Mouse (Mus musculus): ENCODE measurements around the gene Nmur1.

The Nmur1 gene

DNA sequence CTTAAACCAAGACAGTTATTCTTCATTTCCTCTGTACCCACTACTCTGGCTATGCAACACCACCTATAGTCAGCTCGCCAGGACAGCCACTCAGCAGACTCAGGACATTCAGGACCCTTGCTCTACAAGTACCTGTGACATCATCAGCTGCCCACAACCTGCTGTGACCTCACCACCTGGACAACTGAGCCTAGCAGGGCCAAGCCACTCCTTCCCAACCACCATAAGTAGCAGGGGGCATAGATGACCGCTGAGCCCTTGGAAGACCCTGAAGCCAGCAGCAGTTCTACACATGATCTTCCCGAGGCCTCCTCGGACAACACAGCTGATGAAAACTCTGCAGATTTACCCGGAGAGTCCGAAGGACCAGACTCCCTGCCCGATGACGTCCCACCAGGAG lies at the start of gene Nmur1, which contains the start of gene Tex44:
Nmur1 (minus strand) TSS at position 101 of the 400 bp plus-strand sequence.
Tex44 (plus strand) TSS at position 202 of the 400 bp plus-strand sequence.
- no peak for DNase-seq (ENCODE audit: low read depth, low spot score)

DNA sequence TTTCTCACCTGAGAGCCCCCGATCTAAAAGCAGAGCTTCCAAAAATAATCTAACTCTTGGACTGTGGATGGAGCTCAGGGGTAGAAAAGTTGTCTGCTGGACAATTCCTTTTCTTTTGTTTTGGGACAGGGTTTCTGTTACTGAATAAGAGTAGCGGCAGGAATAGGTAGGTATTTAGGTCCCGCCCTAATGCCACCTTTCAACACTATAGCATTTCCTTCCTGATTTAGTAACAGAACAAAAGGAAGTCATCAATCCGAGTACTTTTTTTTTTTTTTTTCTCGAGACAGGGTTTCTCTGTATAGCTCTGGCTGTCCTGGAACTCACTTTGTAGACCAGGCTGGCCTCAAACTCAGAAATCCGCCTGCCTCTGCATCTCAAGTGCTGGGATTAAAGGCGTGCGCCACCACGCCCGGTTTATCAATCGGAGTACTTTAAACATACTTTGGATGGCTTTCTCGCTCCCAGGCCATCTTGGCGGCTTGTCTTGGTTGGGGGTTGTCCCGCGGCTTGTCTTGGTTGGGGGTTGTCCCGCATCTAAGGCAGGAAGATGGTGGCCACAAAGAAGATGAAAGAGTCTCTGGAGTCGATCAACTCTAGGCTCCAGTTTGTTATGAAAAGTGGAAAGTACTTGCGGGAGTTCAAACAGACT lies 47.2 kb upstream of the Nmur1 start:
- peak; percentile 60 for DNase-seq (ENCODE audit: low read depth, low spot score)

DNA sequence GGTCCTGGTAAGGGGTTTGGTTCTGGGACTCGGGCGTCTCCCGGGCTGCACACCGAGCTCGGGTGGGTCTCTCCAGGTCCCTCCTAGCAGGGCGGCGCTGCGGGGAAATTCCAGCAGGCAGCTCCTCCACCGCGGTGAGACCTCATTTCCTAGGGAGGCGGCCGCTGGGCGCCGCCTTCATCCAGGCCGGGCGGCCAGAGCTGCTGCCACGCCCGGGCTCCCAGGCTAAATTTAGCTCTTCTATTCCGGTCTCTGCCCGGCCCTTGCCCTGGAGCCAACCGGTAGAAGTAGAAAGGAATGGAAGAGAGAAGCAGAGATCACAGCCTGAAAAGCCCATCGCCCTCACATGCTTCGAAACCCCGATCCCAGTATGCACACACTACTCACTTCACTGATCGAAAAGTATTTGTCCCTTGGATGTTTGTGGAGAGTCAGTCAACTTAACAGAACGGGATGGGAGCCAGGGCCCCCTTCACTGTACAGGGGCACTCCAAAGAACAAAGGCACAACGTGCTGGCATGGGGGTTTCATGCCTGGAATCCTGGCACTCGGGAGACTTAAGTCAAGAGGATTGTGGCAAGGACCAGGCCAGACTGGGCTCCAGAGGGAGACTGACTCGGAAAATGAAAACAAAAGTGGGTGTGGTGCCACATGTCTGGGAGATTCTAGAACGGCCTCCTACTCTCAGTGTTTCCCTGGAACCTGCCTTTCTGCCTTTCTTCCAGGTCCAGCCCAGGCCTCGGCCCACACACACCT lies 46.3 kb upstream of the Nmur1 start:
- peak; percentile 92 for DNase-seq (ENCODE audit: low read depth, low spot score)

DNA sequence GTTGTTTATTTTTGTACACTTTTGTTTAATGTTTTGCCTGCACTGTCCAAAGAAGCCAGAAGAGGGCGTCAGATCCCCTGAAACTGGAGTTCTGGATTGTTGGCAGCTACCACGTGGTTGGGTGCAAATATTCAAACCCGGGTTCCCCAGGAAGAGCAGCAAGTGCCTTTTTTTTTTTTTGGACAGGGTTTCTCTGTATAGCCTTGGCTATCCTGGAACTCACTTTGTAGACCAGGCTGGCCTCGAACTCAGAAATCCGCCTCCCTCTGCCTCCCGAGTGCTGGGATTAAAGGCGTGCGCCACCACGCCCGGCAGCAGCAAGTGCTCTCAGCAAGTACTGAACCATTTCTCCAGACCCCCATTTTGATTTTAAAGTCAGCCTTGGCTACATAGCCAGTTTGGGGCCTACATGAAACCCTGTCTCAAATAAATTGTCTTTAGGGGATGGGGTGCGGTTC lies 45.5 kb upstream of the Nmur1 start:
- DNase-seq (ENCODE audit: low read depth, low spot score), result peak; percentile 84

DNA sequence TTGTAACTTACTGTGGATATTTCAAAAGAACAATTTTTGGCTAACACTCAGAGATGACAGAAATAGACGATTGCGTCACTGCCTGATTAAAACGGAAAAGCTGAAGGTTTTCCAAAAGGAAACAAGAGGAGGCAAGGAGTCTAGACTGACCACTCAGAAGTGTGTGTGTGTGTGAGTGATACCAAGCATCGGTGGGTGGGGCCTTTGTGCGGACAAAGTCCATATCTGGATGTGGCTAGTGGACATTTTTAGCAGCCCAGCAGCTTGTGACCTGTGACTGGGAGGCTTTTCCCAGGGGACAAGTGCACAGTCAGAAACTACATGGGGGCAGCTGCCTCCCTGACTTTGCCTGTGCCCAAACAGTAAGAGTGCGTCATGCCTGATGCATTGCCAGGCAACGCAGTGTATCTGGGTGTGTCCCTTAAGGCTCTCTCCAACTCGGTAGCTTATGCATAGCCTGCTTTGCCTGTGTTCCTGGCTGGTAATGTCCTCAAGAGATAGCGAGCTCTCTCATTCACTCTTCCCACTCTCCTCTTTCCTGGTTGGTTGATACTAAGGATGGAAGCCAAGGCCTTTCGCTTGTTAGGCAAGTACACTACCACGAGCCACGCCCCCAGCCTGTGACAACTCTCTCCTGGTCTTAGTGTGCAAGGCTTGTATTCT lies 44.6 kb upstream of the Nmur1 start:
- DNase-seq (ENCODE audit: low read depth, low spot score), result peak; percentile 85

DNA sequence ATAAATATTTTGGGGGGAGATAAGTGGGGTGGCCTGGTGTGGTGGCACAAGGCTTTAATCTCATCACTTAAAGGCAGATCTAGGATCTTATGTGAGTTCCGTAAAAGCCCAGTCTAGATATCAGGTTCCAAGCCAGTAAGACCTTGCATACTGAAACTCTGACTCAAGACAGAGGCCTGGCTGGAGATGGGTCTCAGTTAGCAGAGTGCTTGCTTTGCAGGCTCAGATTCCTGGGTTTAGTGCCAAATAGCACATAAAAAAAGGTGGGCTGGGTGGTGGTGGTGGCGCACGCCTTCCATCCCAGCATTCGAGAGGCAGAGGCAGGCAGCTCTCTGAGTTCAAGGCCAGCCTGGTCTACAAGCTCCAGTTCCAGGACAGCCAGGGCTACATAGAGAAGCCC lies 43.8 kb upstream of the Nmur1 start:
- DNase-seq (ENCODE audit: low read depth, low spot score), result no peak

DNA sequence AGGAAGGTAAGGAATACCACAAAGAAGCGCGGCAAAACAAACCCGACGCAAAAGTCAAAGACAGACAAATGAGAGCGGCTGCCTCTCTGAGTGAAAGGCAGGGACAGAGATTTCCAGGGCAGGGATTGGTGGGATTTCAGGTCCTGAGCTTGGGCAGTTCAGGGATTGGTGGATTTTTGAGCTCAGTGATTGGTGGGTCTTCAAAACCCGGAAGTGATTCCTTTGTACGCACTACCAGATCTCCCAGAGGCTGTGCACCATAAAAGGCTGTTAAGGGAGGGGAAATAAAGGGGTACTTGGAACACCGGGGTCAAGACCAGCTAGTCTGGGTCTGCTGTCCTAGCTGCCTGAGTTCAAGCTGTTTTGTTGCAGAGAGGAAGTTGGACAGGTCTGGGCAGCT lies 41.4 kb upstream of the Nmur1 start:
- peak; percentile 96 for DNase-seq (ENCODE audit: low read depth, low spot score)

DNA sequence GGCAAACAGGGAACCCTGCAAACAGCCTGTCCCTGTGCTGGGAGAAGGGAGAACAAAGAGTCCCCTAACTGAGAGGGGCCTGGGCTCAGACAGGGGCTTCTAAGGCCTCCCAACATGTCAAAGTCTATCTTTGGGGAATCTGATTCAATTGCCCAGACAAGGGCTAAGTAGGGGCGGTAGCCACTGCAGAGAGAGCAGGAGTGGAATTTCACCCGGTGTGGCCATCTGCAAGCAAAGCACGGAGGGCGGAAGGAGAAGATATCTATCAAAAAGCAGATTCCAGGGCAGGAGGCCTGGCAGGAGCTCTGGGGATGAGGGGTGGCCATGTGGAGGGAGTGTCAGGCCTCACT lies 38.8 kb upstream of the Nmur1 start:
- no peak for DNase-seq (ENCODE audit: low read depth, low spot score)

DNA sequence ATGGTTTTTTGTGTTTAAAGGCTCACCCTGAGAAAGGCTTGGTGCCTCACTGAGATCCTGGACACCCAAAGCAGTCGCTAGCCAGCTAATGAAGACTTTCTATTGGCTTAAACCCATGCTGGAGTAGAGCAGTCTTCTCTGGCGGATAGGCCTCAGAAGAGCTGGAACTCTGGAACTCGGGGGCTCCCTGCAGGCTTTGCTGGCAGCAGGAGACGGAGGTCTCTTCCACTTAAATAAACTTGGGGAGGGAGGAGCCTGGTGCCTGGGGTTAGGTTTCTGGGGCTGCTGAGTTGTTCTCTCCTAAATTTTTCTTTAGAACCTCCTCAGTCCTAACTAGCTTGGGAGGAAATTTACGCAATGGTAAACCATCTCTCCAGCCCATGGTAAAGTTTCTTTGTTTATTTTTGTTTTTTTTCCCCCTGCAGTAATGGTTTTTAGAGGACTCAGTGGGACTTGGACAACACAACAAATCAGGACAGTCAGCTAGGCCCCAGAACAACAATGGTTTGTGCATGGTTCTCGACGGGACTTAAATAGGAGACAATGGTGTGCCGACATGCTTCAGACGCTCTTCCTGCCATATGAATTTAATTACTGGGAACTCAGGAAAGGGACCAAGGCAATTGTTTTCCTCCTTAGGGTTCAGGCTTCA lies 38.3 kb upstream of the Nmur1 start:
- no peak for DNase-seq (ENCODE audit: low read depth, low spot score)

DNA sequence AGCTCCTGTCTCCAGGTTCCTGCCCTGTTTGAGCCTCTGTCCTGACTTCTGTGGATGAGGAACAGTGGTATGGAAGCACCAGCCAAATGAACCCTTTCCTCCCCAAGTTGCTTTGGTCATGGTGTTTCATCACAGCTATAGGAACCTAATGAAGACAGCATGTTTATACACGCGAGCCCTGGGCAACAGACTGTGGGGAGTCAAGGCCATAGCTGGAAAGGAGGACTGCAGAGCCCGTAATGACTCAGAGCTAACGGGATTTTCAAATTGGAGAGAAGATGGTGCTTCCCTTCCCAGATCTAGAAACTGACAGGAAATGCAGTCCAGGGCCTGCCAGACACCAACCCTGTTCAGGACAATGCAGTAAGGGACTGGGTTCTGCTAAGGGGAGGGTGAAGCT lies 33.3 kb upstream of the Nmur1 start:
- no peak for DNase-seq (ENCODE audit: low read depth, low spot score)

DNA sequence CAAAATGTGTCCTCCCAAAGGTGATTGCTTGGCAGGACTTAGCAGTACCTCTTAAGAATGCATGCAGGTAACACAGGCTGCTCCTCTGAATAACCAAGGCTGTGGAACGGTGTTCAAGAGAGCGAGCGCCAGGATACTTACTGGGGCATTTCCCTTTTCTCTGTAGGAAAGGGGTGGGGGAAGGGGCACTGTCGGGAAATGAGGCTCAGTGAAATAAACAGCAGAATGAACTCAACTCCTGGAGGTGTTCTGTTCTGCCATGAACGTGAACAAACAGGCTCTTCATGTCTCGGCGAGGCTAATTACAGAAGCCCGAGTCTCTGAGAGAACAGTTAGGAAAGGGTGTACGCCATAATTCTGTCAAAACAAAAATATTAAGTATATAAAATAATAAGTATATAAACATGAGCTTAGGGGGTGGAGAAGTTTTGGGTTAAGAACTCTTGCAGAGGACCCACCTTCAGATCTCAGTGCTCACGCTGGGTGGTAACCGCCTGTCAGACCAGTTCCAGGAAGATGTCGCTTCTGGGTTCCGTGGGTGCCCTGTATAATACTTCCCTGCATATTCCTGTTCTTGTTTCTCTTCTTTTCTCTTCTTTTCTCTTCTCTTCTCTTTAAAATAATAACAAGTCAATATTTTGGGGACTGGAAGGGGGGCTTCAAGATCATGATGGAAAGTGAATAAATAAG lies 31.0 kb upstream of the Nmur1 start:
- no peak for DNase-seq (ENCODE audit: low read depth, low spot score)

DNA sequence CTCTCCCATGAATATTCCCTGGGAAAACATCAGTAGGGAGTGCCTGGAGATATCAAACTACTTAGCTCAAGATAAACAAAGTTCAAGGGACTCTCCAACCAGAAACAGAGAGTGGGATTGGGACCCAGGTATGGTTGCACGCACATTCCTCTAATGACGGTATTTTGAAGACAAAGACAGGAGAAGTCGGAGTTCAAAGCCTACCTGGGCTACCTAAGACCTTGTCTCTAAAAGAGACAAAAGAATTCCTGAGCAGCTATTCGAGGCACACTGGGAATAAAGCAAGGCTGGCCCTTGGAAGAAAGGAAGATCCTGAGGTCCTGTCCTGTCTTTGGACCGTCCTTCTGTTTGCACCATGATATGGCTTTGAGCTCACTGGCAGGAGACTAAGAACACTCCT lies 26.7 kb upstream of the Nmur1 start:
- DNase-seq (ENCODE audit: low read depth, low spot score), result peak; percentile 61

DNA sequence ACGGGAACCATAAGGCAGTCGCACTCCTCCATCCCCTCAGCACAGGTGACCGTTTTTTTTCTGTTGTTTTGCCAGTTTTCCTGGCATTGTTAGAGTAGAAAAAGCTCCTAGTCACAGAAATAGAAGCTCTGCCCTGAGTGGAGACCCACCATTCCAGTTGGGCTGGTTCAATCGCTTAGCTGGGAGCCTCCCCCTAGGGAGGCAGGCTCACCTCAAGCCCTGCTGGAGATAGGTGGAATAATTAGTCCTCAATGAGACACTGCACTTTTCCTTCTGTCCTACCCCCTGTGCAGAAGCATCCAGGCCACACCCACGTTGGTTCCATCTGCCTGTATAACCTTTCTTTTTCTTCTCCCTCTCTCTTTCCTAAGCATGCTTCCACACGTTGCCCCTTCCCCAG lies 23.9 kb upstream of the Nmur1 start:
- DNase-seq (ENCODE audit: low read depth, low spot score), result peak; percentile 81

DNA sequence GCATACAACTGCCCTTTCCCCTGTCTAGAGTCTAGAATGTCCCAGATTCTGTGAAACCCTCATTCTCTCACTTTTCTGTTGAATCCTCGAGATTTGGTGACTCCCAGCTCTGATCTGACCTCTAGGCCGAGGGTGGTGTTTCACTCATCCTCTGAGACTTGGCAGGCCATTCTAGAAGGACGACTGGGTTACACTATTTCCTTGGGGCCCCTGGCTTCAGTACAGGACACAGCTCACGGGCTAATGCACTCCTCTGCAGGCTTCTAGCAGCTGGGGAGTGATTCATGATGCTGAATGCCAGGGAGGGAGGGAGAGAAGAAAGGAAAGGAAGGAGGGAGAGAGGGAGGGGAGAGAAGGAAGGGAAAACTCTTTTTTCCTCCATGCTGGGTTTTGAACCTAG lies 22.2 kb upstream of the Nmur1 start:
- DNase-seq (ENCODE audit: low read depth, low spot score), result no peak

DNA sequence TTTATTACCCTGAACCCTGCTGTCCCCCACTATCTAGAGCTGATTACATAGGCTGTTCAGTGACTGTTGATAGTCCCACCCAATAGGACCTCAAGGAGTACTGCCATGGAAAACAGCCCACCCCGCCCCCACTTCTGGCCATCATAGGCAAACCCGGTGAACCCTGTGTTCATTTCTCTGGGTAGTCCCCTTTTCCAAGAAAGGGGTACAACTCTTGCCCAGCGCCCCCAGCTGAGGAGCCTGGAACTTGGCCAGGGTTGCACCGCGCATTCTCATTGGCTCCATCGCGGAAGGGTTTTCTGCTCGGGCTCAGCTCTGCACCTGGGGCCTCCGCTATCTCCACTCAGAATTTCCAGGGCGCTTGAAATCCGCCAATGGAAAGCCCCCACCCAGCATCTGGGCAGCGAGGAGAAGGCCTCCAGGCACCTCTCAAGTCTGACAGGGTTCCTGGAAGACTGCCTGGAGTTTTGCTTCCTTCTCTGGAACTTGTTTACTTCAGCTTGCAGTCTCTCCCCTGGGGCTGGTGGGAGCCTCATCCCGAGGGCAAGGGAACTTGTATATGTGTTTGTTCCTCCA lies 21.7 kb upstream of the Nmur1 start:
- no peak for DNase-seq (ENCODE audit: low read depth, low spot score)

DNA sequence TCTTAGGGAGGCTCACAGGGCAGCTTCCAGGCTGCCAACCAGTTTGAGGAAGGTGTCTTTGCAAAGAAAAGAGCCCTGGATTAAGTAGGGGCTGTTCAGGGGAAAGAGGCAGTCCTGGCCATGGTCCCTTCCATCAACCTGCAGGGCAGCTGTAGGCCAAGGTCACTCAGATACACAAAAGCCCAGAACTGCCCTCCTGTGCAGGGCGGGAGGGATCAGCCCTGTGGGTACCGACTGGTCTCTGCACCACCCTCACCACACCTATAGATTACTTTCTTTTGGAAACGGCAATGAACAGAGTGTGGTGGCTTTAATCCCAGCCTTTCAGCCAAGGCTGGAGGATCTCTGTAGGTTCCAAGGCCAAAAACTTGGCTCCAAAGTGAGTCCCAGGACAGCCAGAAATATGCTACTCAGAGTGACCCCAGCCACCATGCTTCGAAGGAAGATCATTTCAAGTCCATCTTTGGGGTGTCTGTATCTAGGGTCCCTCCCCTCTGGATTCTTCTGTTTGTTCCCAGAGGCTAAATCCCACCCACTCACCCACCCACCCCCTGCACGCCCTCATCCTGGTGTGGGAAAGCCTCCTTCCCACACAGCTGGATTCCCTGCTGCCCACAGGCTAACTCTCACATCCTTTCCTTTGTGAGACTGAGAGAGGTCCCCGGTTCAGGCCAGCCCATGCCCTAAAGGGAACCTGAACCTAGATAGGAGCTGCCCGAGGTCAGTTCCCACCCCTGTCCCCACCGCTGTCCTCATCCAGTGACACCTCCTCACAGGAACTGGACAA lies 17.6 kb upstream of the Nmur1 start:
- DNase-seq (ENCODE audit: low read depth, low spot score), result no peak

DNA sequence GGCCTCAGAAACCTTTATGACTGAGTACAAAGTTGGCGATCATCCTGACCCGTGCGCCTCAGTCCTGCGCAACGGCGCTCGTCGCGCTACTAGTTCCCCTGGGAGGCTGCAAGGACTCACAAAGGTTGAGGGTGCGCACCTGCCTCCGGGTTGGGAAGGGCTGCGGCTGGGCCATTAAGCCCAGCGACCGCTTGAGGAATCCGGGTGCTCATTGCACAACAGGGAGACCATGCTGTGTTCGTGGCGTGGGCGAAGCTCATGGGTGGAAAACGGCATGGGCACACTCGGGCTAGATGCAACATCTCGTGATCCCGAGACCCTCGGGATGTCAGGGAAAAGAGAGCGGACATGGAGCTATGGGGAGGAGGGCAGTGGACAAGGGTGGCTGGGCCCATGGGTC lies 16.8 kb upstream of the Nmur1 start:
- peak; percentile 74 for DNase-seq (ENCODE audit: low read depth, low spot score)

DNA sequence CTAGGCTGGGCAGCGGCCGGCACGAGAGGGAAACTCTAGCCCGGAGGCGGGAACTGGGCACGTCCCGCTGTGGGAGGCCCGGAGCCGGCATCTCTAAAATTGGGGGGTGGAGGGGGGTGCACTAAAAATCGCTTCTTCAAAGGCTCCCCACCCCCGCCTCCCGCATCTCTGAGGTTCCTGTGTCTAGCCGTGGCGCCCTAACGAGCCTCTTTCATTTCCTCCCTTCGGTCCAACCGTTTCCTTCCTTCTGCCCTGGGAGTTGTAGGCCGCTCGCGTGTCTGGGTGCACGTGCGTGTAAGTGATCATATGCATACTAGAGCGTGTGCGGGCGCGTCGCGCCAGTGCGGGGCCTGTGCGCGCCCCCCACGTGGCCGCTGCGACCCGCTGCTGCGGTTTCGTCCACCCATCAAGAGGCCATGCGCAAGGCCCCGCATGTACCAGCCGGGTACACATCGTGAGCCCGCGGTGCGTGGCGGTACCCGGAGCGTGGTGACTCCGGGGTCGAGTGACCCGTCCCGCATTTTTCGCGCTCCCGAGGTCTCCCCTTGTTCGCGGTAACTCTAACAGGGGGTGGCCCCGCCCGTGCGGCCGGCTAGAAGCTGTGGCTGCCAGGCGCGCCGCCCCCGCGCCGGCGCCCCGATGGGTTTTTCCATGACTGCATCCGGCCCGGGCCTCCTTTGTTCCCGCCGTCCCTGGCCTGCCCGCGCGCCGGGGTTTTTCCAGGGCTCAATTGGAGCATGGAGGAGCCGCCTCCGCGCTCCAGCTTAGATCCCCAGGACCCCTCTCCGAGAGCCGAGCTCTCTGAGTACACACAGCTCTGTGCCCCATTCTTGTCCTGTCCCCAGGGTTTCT lies 16.2 kb upstream of the Nmur1 start:
- DNase-seq (ENCODE audit: low read depth, low spot score), result peak; percentile 79

DNA sequence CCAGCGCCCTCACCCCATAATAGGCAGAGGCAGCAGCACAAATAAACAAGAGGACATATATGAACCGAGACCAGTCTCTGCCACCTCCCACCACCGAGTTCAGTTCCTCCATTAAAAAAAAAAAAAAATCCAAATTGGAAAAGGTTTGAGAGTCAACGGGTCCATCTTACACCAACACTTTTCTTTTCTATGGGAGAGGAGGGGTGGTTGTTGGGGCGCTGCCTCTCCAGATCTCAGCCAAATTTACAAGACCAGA lies 15.6 kb upstream of the Nmur1 start:
- DNase-seq (ENCODE audit: low read depth, low spot score), result no peak
